Mouse (Mus musculus) testis, postnatal 10 days (tissue): Measurements from ENCODE around the gene St5.

Experiments used
- DNase-seq: peaks from one replicate; pipeline ENCODE4 v3.0.0; 2021; ENCODE audit warnings: low spot score

The St5 gene

GRCm38 (mm10) chr7:109700213-109700612 lies 3.2 kb downstream of the St5 start:
- DNase-seq: no peak

DNA sequence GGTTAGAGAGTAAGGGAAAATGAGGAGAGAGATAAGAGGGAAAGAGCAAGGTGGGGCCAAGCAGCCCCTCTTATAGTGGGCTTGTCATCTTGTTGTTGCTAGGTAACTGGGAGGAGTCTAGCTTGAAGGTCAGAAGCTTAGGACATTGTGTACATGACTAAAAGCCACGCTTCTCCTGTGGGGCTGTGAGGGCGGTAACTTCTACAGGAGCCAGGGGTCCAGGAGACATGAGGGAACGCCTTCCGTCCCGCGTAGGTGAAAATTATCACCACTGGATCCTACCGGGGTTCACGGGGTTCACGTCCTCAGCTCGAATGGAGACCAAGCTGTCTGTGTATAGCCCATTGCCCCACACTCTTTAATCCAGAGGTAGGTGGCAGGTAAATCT lies 8.1 kb downstream of the St5 start:
- no peak for DNase-seq

- DNase-seq: no peak
These were observed 8.6 kb downstream of the St5 start for GRCm38 (mm10) chr7:109694576-109695338.

- no peak for DNase-seq
These were observed 12.4 kb downstream of the St5 start for GRCm38 (mm10) chr7:109690961-109691360.

GRCm38 (mm10) chr7:109690101-109690500 lies 13.3 kb downstream of the St5 start:
- no peak for DNase-seq

- no peak for DNase-seq
These were observed 16.7 kb downstream of the St5 start for GRCm38 (mm10) chr7:109686585-109687128.

- DNase-seq: no peak
These were observed 22.5 kb downstream of the St5 start for GRCm38 (mm10) chr7:109680879-109681278.

GRCm38 (mm10) chr7:109680284-109680683 lies 23.1 kb downstream of the St5 start:
- DNase-seq: no peak

GRCm38 (mm10) chr7:109674944-109675628 lies 28.3 kb downstream of the St5 start:
- no peak for DNase-seq

GRCm38 (mm10) chr7:109671581-109672471 lies 31.6 kb downstream of the St5 start:
- peak; percentile 80 for DNase-seq

DNA sequence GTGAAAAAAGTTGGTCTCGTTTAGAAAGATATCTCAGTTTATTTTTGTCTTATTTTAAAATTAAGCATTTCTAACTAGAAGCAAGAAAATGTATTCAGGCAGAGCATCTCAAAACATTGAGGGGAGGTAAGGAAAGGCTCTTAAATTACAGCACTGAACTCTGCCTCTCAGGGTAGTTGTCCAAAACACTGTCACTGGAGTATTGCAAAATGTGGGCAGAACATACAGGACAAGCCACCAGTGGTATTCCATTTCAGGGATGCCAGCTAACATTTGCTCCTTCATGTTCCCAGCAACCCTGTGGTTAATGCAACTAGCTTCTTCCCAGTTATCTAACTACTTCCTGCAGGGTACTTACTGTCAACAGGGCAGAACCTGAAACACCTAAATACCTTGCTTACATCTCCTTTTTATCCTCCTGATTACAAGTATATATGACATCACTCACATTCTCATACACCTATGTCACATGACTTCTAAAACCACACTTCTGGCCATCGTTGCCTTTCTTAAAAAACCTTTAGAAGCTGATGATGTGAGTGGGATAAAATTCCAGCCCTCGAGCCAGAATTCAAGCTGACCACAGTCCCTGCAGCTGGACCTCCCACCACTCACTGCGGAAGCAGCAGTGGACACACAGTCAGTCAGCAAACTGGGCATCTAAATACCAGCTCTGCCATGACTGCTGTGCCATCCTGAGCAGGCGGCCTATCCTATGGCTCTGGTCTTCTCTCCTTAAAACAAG lies 33.8 kb downstream of the St5 start:
- DNase-seq: no peak

GRCm38 (mm10) chr7:109666664-109667063 lies 36.7 kb downstream of the St5 start:
- no peak for DNase-seq

DNA sequence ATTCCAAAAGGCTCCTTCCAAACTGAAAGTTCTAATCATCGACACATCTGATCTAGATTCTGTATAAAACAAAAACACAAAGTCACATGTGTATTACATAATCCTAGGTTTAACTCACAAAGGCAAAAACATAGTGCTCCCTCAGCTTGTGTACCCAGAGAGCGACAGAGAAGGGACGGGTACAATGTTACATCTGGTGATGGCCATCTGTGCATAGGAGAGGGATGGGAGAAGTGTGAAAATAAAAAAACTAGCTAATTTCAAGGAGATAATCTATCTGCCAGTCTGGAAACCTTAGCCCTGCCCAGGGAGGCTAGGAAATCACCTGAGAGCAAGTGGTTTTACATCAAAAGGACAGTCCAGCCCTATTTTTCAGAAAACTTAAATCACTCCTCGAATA lies 40.8 kb downstream of the St5 start:
- no peak for DNase-seq

DNA sequence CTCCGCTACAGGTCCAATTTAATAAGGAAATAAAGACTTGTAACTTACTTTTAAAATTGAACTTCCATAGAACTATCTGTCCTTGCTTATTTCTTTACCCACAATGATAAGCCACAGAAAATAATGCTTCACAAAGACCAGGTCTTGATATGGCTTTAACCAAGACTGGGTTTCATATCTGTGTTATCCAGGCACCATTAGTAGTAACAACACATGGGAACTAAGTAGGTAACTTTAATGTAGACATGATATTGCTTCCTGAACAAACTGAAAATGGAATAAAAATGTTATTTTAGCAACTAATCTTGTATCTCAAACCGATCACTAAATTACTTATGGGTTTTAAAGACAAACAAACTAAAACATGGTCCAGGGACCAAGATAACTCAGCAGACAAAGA lies 44.1 kb downstream of the St5 start:
- no peak for DNase-seq

DNA sequence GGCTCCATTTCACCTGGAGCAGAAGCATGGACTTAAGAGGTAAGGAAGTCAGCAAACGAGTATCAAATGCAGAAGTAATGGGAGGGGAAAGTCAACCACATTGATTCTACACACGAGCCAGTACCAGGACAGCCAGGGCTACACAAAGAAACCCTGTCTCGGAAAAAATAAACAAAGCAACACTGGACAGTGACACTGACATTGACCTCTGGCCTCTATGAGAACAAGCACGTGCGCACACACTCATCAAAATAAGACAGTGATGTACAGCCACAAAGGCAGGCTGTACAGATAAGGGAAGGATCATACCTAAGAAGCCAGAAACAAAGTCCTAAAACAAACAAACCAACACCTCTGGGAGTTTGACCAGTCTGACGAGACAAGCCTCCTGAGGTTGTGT lies 45.5 kb downstream of the St5 start:
- no peak for DNase-seq

DNA sequence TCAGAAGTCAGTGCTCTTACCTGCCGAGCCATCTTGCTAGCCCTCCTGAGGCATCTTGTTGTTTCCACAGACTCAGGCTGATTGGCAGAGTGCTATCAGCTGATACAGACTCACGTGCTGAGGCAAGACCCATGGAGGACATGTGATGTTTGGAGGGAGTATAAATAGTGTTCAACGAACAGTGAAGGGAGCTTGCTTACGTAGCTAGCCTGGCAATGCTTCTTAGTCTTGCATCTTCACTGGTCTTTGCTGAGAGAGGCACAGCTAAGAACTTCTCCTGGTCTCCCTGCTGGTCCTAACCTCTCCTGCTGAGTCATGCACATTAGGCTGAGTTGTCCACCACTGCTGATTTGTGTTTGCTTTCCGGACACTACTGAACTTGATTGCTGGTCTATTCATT lies 48.5 kb downstream of the St5 start:
- DNase-seq: no peak

DNA sequence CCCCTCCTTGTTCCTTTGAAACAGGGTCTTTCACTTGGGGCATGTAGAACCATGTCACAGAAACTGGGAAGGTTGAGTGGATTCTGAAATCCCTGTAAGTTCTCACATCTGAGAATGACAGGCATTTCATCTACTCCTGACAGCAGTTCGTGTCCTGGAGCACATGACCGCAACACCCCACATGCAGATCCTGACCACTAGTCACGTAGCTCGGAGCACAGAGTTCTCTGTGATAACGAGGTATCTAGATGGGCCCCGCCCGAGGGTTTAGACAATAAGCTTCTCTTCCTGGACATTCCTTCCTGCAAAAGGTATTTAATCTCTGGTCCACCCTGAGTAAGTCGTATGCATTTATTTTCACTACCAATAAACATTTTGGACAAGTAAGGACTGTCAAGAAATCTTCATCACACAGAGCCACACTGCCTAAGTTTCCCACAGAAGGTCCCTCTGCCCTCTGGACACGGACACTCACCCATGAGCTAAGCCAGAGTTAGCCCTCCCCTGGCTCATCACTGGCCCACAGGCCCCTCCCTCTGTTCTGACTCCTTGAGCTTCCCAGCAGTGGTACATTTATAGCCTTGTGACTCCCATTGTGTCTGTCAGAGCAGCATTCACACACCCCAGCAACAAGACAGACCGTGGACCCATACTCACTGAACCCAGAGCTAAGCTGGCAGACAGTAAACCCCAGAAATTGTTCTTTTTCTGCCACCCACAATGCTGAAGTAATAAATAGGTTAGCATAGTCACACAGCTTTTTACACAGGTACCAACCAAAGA lies 54.4 kb downstream of the St5 start:
- DNase-seq: no peak

- DNase-seq: no peak
These were observed 56.8 kb downstream of the St5 start for GRCm38 (mm10) chr7:109646574-109646973.

- DNase-seq: peak; percentile 31
These were observed 60.0 kb downstream of the St5 start for GRCm38 (mm10) chr7:109643305-109643994.

GRCm38 (mm10) chr7:109641963-109642362 lies 61.4 kb downstream of the St5 start:
- DNase-seq: peak; percentile 17
